Mouse (Mus musculus): ENCODE data around the gene Esd. TPM values are rescaled to one million over a fixed set of nuclear protein-coding genes. Genes with fewer than 3 reads are reported as not detected.

The Esd gene
- 234 and 245 TPM in 2 replicates for polyA plus RNA-seq (2014; fragmentation: Nextera tagmentation; extraction: Ambion mirVana)

DNA sequence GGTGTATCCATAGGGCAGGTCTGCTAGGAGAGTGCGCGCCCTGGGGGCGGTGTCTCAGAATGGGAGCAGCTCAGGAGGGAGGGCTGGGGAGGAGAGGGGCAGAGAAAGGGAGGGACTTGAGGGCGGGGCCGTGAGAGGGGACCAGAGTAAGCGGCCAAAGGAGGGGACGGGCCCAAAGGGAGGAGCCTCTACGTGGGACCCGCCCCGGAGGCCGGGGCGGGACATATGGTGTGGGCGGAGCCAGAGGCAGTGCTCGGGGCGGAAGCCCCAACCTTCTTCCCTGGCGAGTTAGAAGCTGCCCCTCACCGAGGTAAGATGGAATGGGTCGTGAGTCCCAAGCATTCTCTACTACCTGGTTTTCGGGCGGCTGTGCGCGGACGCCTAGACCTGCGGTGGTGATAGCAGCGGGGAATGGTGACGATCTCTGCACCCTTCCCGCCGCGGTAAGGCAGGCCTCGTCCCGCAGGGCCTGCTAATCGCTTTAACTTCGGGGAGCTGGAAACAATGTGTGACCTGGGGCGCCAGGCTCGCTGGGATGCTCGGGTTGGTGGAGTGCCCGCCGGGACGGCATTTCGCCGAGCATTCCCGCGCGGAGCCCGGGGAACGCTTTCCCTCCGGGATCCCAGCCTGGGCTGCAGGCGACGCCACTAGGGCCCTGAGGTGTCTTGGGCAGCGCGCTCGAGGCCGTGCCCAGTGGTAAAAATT lies at the start of gene Esd:
TSS of gene Esd (plus strand) at position 219 of the 705 bp plus-strand sequence.
- H3K4me2 ChIP-seq (ENCODE audit: low read length), result peak within 1 kb of the TSS; percentile 81
- peak; percentile 91 for DNase-seq
- peaks cover 7% of the 10 kb centered on the region for H3K4me1 ChIP-seq (ENCODE audit: control insufficient read depth, insufficient read depth, low read length)
- ATAC-seq (ENCODE audit: low FRiP score, low TSS enrichment), result peak; percentile 97
- peak within 1 kb of the TSS; percentile 72 for H3K9ac ChIP-seq (replicated peaks; ENCODE audit: low read length)
- H3K27ac ChIP-seq (replicated peaks; ENCODE audit: low read depth, low read length), result peak within 1 kb of the TSS; percentile 66
- no peaks in the 10 kb centered on the region for H3K27me3 ChIP-seq (ENCODE audit: control insufficient read depth, insufficient read depth, low read length)
- peaks cover 14% of the 10 kb centered on the region for H3K36me3 ChIP-seq (ENCODE audit: control insufficient read depth, insufficient read depth, low read length)
- H3K9me3 ChIP-seq (ENCODE audit: control insufficient read depth, low read length), result no peaks in the 10 kb centered on the region
- peak within 1 kb of the TSS; percentile 75 for H3K4me3 ChIP-seq (replicated peaks; ENCODE audit: low read depth, low read length)
- 0% methylated on average over 53 of the region's 53 CpGs for WGBS

DNA sequence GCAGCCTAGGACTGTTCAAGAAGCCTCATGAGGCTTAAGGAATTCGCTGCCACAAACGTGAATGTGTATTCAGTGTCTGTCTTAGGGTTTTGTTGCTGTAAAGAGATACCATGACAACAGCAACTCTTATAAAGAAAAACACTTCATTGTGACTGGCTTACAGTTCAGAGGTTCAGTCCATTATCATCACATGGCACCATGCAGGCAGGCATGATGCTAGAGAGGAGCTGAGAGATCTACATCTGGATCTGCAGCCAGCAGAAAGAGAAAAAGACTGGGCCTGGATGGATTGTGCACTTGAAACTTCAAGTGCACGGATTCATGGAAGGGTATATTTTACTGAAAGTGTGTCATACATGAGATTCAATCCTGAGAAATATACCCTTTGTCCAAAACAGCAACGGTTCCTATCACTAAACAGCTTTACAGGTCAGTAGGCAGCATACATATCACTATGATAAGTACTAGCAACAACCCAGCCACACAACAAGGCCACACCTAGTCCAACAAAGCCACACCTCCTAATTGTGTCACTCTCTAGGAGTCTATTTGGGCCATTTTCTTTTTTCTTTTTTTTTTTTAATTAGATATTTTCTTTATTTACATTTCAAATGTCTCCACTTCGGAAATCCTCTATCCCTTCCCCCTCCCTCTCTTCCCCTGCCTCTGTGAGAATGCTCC lies 47.7 kb upstream of the Esd start:
- H3K4me3 ChIP-seq (replicated peaks; ENCODE audit: low read depth, low read length), result no peak overlapping the region
- ATAC-seq (ENCODE audit: low FRiP score, low TSS enrichment) (no peak), DNase-seq (no peak)
- no peak overlapping the region for H3K9ac ChIP-seq (replicated peaks; ENCODE audit: low read length)
- no peaks in the 10 kb centered on the region for H3K27me3 ChIP-seq (ENCODE audit: control insufficient read depth, insufficient read depth, low read length)
- H3K4me2 ChIP-seq (ENCODE audit: low read length), result no peak overlapping the region
- no peaks in the 10 kb centered on the region for H3K9me3 ChIP-seq (ENCODE audit: control insufficient read depth, low read length)
- H3K4me1 ChIP-seq (ENCODE audit: control insufficient read depth, insufficient read depth, low read length), result no peaks in the 10 kb centered on the region
- H3K36me3 ChIP-seq (ENCODE audit: control insufficient read depth, insufficient read depth, low read length), result no peaks in the 10 kb centered on the region
- WGBS, result 74% methylated on average over 5 of the region's 5 CpGs
- no peak overlapping the region for H3K27ac ChIP-seq (replicated peaks; ENCODE audit: low read depth, low read length)

DNA sequence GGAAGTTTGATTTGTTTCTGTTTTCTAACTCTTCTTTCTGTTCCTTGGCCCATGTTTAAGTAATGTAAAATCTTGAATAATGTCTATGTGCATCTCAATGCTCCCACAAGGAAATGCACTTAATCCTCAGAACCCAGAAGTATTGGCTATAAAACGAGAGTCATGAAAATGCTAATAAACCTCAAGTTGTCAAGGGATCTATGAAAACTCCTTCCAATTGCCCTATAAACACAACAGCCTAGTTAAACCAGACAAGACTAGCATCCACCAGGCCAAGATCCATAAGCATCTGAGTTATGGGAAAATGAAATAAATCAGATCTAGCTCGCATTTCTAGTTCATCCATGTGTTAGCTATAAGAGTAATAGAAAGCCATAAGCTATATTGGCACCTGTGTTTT lies 40.1 kb upstream of the Esd start:
- H3K4me1 ChIP-seq (ENCODE audit: control insufficient read depth, insufficient read depth, low read length), result no peaks in the 10 kb centered on the region
- no peaks in the 10 kb centered on the region for H3K9me3 ChIP-seq (ENCODE audit: control insufficient read depth, low read length)
- H3K4me3 ChIP-seq (replicated peaks; ENCODE audit: low read depth, low read length), result no peak overlapping the region
- DNase-seq (no peak), ATAC-seq (ENCODE audit: low FRiP score, low TSS enrichment) (no peak)
- no peak overlapping the region for H3K9ac ChIP-seq (replicated peaks; ENCODE audit: low read length)
- WGBS, result 87% methylated on average over 2 of the region's 2 CpGs
- H3K27ac ChIP-seq (replicated peaks; ENCODE audit: low read depth, low read length), result no peak overlapping the region
- H3K27me3 ChIP-seq (ENCODE audit: control insufficient read depth, insufficient read depth, low read length), result no peaks in the 10 kb centered on the region
- H3K4me2 ChIP-seq (ENCODE audit: low read length), result no peak overlapping the region
- H3K36me3 ChIP-seq (ENCODE audit: control insufficient read depth, insufficient read depth, low read length), result no peaks in the 10 kb centered on the region

DNA sequence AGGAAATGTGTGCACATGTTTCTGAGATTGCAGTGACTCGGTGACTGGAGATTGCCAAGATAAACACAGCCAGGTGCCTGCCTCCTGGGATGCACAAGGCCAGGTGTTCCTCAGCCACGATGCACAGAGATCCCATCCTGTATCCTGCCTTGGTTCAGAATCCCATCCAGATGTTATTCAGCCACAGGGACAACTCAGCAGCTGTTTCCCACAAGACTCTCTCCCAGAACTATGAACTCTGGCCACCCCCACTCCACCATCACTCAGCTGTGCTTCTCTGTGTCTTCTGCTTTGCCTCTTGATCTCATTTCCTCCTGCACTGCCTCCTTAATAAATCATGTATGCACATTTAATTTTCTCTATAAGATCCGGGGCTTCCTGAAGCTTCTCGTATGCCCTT lies 35.3 kb upstream of the Esd start:
- no peak overlapping the region for H3K9ac ChIP-seq (replicated peaks; ENCODE audit: low read length)
- no peak overlapping the region for H3K4me2 ChIP-seq (ENCODE audit: low read length)
- H3K4me1 ChIP-seq (ENCODE audit: control insufficient read depth, insufficient read depth, low read length), result 0 out of 2 replicates have a peak, but pooled peaks cover 2% of the 10 kb centered on the region
- H3K36me3 ChIP-seq (ENCODE audit: control insufficient read depth, insufficient read depth, low read length), result no peaks in the 10 kb centered on the region
- H3K27me3 ChIP-seq (ENCODE audit: control insufficient read depth, insufficient read depth, low read length), result no peaks in the 10 kb centered on the region
- ATAC-seq (ENCODE audit: low FRiP score, low TSS enrichment), result no peak; the same call in 1 of the 2 replicates
- H3K4me3 ChIP-seq (replicated peaks; ENCODE audit: low read depth, low read length), result no peak overlapping the region
- peak; percentile 31 for DNase-seq
- 54% methylated on average over 4 of the region's 4 CpGs for WGBS
- H3K27ac ChIP-seq (replicated peaks; ENCODE audit: low read depth, low read length), result peak overlapping the region; percentile 58
- H3K9me3 ChIP-seq (ENCODE audit: control insufficient read depth, low read length), result no peaks in the 10 kb centered on the region

DNA sequence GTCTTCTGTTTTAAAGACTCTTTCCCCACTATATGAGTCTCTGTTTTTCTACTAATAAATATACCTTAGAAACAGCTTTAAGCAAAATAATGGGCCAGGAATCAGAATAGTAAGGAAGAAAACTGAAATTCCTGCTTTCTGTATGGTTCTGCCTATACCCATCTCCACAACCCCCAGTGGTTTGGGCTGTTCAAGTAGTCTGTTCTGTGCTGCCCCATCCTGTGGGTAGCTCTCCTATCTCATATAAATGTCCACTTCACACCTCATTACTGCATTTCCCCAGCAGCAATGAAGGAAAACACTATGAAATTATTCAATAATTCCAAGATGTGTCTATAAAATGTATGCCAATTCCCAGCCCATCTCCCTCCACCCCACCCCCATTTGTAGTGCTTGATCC lies 34.7 kb upstream of the Esd start:
- DNase-seq, result no peak
- Histone ChIP-seq H3K36me3 (ENCODE audit: control insufficient read depth, insufficient read depth, low read length) (no peaks in the 10 kb centered on the region), H3K27me3 (ENCODE audit: control insufficient read depth, insufficient read depth, low read length) (no peaks in the 10 kb centered on the region), H3K9me3 (ENCODE audit: control insufficient read depth, low read length) (no peaks in the 10 kb centered on the region), H3K4me2 (ENCODE audit: low read length) (no peak overlapping the region), H3K27ac (replicated peaks; ENCODE audit: low read depth, low read length) (peak overlapping the region; percentile 41; the same call in 1 of the 2 replicates), H3K9ac (replicated peaks; ENCODE audit: low read length) (no peak overlapping the region), H3K4me1 (ENCODE audit: control insufficient read depth, insufficient read depth, low read length) (0 out of 2 replicates have a peak, but pooled peaks cover 2% of the 10 kb centered on the region), H3K4me3 (replicated peaks; ENCODE audit: low read depth, low read length) (no peak overlapping the region)
- no peak for ATAC-seq (ENCODE audit: low FRiP score, low TSS enrichment)

DNA sequence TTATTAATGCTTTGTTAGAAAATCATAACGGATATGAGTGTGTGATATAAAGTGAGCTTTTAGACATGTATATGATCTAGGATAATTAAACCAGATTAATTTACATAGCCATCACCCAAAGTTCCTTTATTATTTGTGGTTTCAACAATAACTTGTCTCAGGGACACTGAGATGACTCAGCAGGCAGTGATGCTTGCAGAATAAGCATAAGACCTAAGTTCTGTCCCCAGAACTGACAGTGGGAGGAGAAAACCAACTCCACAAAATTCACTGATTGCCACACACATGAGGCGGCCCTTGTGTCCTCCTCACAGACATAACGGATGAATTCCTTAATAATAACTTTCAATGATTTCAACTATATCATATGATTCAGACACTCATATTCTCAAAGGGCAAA lies 32.9 kb upstream of the Esd start:
- Histone ChIP-seq H3K36me3 (ENCODE audit: control insufficient read depth, insufficient read depth, low read length) (no peaks in the 10 kb centered on the region), H3K9ac (replicated peaks; ENCODE audit: low read length) (no peak overlapping the region), H3K4me2 (ENCODE audit: low read length) (no peak overlapping the region), H3K27ac (replicated peaks; ENCODE audit: low read depth, low read length) (no peak overlapping the region), H3K4me3 (replicated peaks; ENCODE audit: low read depth, low read length) (no peak overlapping the region), H3K27me3 (ENCODE audit: control insufficient read depth, insufficient read depth, low read length) (no peaks in the 10 kb centered on the region), H3K4me1 (ENCODE audit: control insufficient read depth, insufficient read depth, low read length) (0 out of 2 replicates have a peak, but pooled peaks cover 2% of the 10 kb centered on the region), H3K9me3 (ENCODE audit: control insufficient read depth, low read length) (no peaks in the 10 kb centered on the region)
- DNase-seq, result no peak
- no peak for ATAC-seq (ENCODE audit: low FRiP score, low TSS enrichment)
- 91% methylated on average over 3 of the region's 3 CpGs for WGBS

DNA sequence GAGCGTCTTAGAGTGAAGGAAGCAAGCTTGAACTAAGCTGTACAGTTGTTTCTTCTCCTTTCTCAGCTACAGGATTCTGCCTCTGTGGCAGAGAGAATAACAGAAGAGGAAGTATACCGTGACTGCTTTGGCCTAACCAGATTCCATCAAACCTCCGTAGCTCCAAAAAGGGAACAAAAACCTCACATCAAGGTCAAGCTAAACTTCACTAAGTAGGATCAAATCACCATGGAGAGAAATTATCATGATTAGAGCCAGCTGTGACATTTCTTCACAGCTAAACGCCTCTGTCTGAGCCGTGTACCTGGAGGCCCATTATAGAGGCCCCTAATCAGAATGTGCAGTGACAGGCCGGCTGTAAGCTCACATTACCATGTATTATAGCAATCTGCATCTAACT lies 28.2 kb upstream of the Esd start:
- Histone ChIP-seq H3K27me3 (ENCODE audit: control insufficient read depth, insufficient read depth, low read length) (no peaks in the 10 kb centered on the region), H3K9me3 (ENCODE audit: control insufficient read depth, low read length) (no peaks in the 10 kb centered on the region), H3K4me3 (replicated peaks; ENCODE audit: low read depth, low read length) (no peak overlapping the region), H3K4me2 (ENCODE audit: low read length) (no peak overlapping the region), H3K27ac (replicated peaks; ENCODE audit: low read depth, low read length) (no peak overlapping the region), H3K36me3 (ENCODE audit: control insufficient read depth, insufficient read depth, low read length) (no peaks in the 10 kb centered on the region), H3K9ac (replicated peaks; ENCODE audit: low read length) (no peak overlapping the region), H3K4me1 (ENCODE audit: control insufficient read depth, insufficient read depth, low read length) (no peaks in the 10 kb centered on the region)
- WGBS, result 49% methylated on average over 6 of the region's 6 CpGs
- DNase-seq (no peak), ATAC-seq (ENCODE audit: low FRiP score, low TSS enrichment) (no peak)

DNA sequence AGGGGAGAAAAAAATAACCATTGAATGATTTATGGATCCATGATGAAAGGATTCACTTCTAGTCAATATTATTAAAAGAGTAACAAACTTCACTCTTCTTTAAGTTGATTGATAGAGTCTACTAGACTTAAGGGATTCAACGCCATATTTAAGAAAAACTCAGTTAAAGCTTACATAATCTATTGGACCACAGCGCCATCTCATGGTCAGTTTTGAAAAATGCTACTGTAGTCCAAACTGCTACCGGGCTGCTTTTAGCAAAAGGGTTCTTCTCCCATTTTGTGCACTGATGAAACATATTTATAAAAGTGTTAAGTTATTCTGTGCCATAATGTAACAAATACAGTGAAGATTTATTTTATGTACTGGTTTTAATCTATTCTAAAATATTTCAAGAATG lies 23.0 kb upstream of the Esd start:
- H3K9me3 ChIP-seq (ENCODE audit: control insufficient read depth, low read length), result no peaks in the 10 kb centered on the region
- peak; percentile 85 for DNase-seq
- H3K4me2 ChIP-seq (ENCODE audit: low read length), result no peak overlapping the region
- H3K4me1 ChIP-seq (ENCODE audit: control insufficient read depth, insufficient read depth, low read length), result no peaks in the 10 kb centered on the region
- no peak overlapping the region for H3K9ac ChIP-seq (replicated peaks; ENCODE audit: low read length)
- 27% methylated on average over 3 of the region's 3 CpGs for WGBS
- ATAC-seq (ENCODE audit: low FRiP score, low TSS enrichment), result no peak
- H3K36me3 ChIP-seq (ENCODE audit: control insufficient read depth, insufficient read depth, low read length), result no peaks in the 10 kb centered on the region
- no peak overlapping the region for H3K27ac ChIP-seq (replicated peaks; ENCODE audit: low read depth, low read length)
- no peak overlapping the region for H3K4me3 ChIP-seq (replicated peaks; ENCODE audit: low read depth, low read length)
- H3K27me3 ChIP-seq (ENCODE audit: control insufficient read depth, insufficient read depth, low read length), result no peaks in the 10 kb centered on the region

DNA sequence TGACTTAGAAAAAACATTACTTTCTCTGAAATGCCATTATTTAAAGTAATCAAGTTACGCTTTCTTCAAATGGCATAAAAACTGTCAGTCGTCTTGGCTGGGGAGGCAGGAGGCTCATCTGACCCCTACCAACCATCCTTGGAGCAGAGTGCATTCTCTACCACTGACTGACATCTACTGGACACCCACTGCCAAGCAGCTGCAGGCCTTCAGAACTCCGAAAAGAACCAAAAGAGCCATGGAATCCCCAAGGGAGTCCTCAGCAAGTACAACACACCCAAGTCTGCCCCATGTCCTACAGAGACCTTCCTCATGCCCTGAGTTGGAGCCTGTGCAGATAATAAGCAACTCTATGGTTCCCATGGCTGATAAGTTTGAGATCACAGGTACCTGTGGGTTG lies 8.6 kb upstream of the Esd start:
- Histone ChIP-seq H3K27me3 (ENCODE audit: control insufficient read depth, insufficient read depth, low read length) (no peaks in the 10 kb centered on the region), H3K9me3 (ENCODE audit: control insufficient read depth, low read length) (no peaks in the 10 kb centered on the region), H3K4me3 (replicated peaks; ENCODE audit: low read depth, low read length) (no peak overlapping the region), H3K36me3 (ENCODE audit: control insufficient read depth, insufficient read depth, low read length) (no peaks in the 10 kb centered on the region), H3K4me1 (ENCODE audit: control insufficient read depth, insufficient read depth, low read length) (no peaks in the 10 kb centered on the region), H3K4me2 (ENCODE audit: low read length) (no peak overlapping the region), H3K27ac (replicated peaks; ENCODE audit: low read depth, low read length) (no peak overlapping the region), H3K9ac (replicated peaks; ENCODE audit: low read length) (no peak overlapping the region)
- ATAC-seq (ENCODE audit: low FRiP score, low TSS enrichment) (no peak), DNase-seq (no peak)
- 76% methylated on average over 3 of the region's 3 CpGs for WGBS

All from midbrain, embryonic 14.5 days (tissue).